10 mouse cellular contexts compared by ENCODE assay signal in the genomic region with DNA sequence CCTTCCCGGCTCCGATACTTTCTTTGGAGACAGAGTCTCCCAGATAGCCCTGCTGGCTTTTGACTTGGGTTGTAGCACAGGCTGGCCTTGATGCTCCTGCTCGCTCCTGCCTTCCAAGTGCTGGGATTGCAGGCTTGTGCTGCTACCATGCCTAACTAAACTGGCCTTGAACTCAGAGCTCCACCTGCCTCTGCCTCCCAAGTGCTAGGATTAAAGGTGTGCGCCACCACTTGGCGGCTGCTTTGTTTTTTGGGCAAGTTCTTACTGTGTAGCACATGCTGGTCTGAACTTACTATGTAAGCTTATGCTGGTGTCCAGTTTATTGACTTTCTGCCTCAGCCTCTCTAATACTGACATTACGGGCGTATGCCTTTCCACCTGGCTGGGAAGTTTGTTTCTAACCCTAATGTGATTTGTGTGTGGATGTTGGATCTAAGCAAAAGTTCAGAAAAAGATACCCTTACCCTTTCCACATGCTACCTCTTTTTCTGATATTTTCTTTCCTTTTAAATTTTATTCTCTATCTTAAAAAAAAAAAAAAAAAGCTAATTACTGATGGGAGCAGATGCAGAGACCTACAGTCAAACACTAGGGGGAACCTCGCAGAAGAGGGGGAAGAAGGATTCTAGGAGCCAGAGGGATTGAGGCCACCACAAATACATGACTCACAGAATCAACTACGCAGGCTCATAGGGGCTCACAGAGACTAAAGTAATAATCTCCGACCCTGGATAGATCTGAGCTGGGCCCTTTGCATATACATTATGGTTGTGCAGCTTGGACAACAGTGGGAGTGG. TPM values are rescaled to one million over a fixed set of nuclear protein-coding genes. Genes with fewer than 3 reads are reported as not detected.
DNase-seq lines count a peak whose midpoint lies in the region; ATAC-seq and TF ChIP-seq lines count a peak whose summit lies in the region.
"Had no signal": no experiment of that assay in that cellular context is flagged by ENCODE, and none has a peak within 500 bp of the region (broad histone marks: within the 10 kb centered on the region; RNA-seq: fewer than 3 reads in every experiment).

No protein-coding gene starts in this region.

- 83% methylated on average over 10 of the region's 10 CpGs for WGBS in lung, embryonic 15.5 days
- WGBS in lung, adult 2 months, result 90% methylated on average over 10 of the region's 10 CpGs
- WGBS in embryonic facial prominence, embryonic 13.5 days, result 89% methylated on average over 10 of the region's 10 CpGs
- WGBS in intestine, embryonic 16.5 days, result 88% methylated on average over 10 of the region's 10 CpGs
- WGBS in neural tube, embryonic 13.5 days, result 89% methylated on average over 10 of the region's 10 CpGs

- H3K4me1 ChIP-seq in lung, embryonic 15.5 days, result peaks cover 30% of the 10 kb centered on the region
- peaks cover 11% of the 10 kb centered on the region for H3K4me1 ChIP-seq in lung, adult 2 months (ENCODE audit: control insufficient read depth, insufficient read depth, low read length)
- peaks cover 33% of the 10 kb centered on the region for H3K4me1 ChIP-seq in embryonic facial prominence, embryonic 13.5 days
- H3K4me1 ChIP-seq in intestine, embryonic 16.5 days (ENCODE audit: control insufficient read depth, insufficient read depth, low read length), result peaks cover 25% of the 10 kb centered on the region
- peaks cover 40% of the 10 kb centered on the region for H3K4me1 ChIP-seq in neural tube, embryonic 13.5 days (replicated peaks)

- no peaks in the 10 kb centered on the region for H3K27me3 ChIP-seq in lung, embryonic 15.5 days
- H3K27me3 ChIP-seq in embryonic facial prominence, embryonic 13.5 days, result no peaks in the 10 kb centered on the region
- H3K27me3 ChIP-seq in intestine, embryonic 16.5 days (replicated peaks; ENCODE audit: control insufficient read depth, insufficient read depth, low read length), result no peaks in the 10 kb centered on the region
- no peaks in the 10 kb centered on the region for H3K27me3 ChIP-seq in neural tube, embryonic 13.5 days

- peak overlapping the region; percentile 73 for H3K4me3 ChIP-seq in lung, embryonic 15.5 days
- H3K4me3 ChIP-seq in lung, adult 2 months (replicated peaks; ENCODE audit: extremely low read depth, low read depth, low read length), result no peak overlapping the region
- peak overlapping the region; percentile 89 for H3K4me3 ChIP-seq in embryonic facial prominence, embryonic 13.5 days
- H3K4me3 ChIP-seq in intestine, embryonic 16.5 days (ENCODE audit: low read length), result no peak overlapping the region
- peak overlapping the region; percentile 79 for H3K4me3 ChIP-seq in neural tube, embryonic 13.5 days

- H3K36me3 ChIP-seq in lung, embryonic 15.5 days, result peaks cover 35% of the 10 kb centered on the region
- H3K36me3 ChIP-seq in embryonic facial prominence, embryonic 13.5 days, result peaks cover 48% of the 10 kb centered on the region
- H3K36me3 ChIP-seq in intestine, embryonic 16.5 days (ENCODE audit: control insufficient read depth, insufficient read depth, low read length), result peaks cover 12% of the 10 kb centered on the region; the same call in 1 of the 2 replicates
- peaks cover 40% of the 10 kb centered on the region for H3K36me3 ChIP-seq in neural tube, embryonic 13.5 days

- TF ChIP-seq POLR2A in lung, adult 2 months (IDR thresholded peaks at IDR 0.05; ENCODE audit: borderline replicate concordance, extremely low read depth, low read depth, low read length), result no peak

- TF ChIP-seq CTCF in lung, adult 2 months (IDR thresholded peaks at IDR 0.05; ENCODE audit: insufficient read depth, low read length), result no peak

- H3K9ac ChIP-seq in lung, embryonic 15.5 days, result no peak overlapping the region
- peak overlapping the region; percentile 87 for H3K9ac ChIP-seq in embryonic facial prominence, embryonic 13.5 days
- H3K9ac ChIP-seq in intestine, embryonic 16.5 days (ENCODE audit: low read depth, low read length), result no peak overlapping the region
- peak overlapping the region; percentile 84; the same call in 1 of the 2 replicates for H3K9ac ChIP-seq in neural tube, embryonic 13.5 days

- no peak for DNase-seq in lung, adult 2 months
- no peak for DNase-seq in gastrocnemius, adult 8-10 months (ENCODE audit: low spot score in 2 of 2)
- no peak for DNase-seq in cerebellum, postnatal 36 days
- no peak for DNase-seq in yolk sac, embryonic 10.5 days (ENCODE audit: low spot score)
- DNase-seq: kidney, postnatal 36 days; right cerebral cortex, adult 18-20 months had no signal

- no peak overlapping the region for H3K27ac ChIP-seq in lung, embryonic 15.5 days
- no peak overlapping the region for H3K27ac ChIP-seq in embryonic facial prominence, embryonic 13.5 days
- no peak overlapping the region for H3K27ac ChIP-seq in intestine, embryonic 16.5 days (ENCODE audit: low read length)
- no peak overlapping the region for H3K27ac ChIP-seq in neural tube, embryonic 13.5 days (replicated peaks)

- no peaks in the 10 kb centered on the region for H3K9me3 ChIP-seq in lung, embryonic 15.5 days
- H3K9me3 ChIP-seq in embryonic facial prominence, embryonic 13.5 days, result no peaks in the 10 kb centered on the region
- H3K9me3 ChIP-seq in intestine, embryonic 16.5 days (ENCODE audit: control insufficient read depth, low read length), result no peaks in the 10 kb centered on the region
- H3K9me3 ChIP-seq in neural tube, embryonic 13.5 days, result no peaks in the 10 kb centered on the region

- peak overlapping the region; percentile 92 for H3K4me2 ChIP-seq in lung, embryonic 15.5 days
- H3K4me2 ChIP-seq in embryonic facial prominence, embryonic 13.5 days, result peak overlapping the region; percentile 99
- peak overlapping the region; percentile 98 for H3K4me2 ChIP-seq in intestine, embryonic 16.5 days (ENCODE audit: low read depth, low read length)
- H3K4me2 ChIP-seq in neural tube, embryonic 13.5 days, result peak overlapping the region; percentile 99

- no peak for ATAC-seq in lung, embryonic 15.5 days (ENCODE audit: borderline replicate concordance, extremely low read depth, low FRiP score, low TSS enrichment)
- no peak for ATAC-seq in embryonic facial prominence, embryonic 13.5 days (ENCODE audit: insufficient number of reproducible peaks, insufficient read depth, low FRiP score, low TSS enrichment, low read depth)
- no peak for ATAC-seq in intestine, embryonic 16.5 days
- ATAC-seq in neural tube, embryonic 13.5 days (ENCODE audit: low read depth), result no peak

RNA-seq across cellular contexts. Expression of a gene that starts 1.8 kb away (rescaled TPM):
- 39.2 and 41.4 TPM in 2 replicates for polyA plus RNA-seq in lung, embryonic 15.5 days (2015; fragmentation: Nextera tagmentation; extraction: Ambion mirVana)
- polyA plus RNA-seq in lung, adult 2 months (2012; rRNA removed), result 12.7 and 16.8 TPM in 2 replicates
- 35.5 and 47.6 TPM in 2 replicates for polyA plus RNA-seq in embryonic facial prominence, embryonic 13.5 days (2015; fragmentation: Nextera tagmentation; extraction: Ambion mirVana)
- polyA plus RNA-seq in intestine, embryonic 16.5 days (2015; fragmentation: Nextera tagmentation; extraction: Ambion mirVana), result 28.3 and 33.6 TPM in 2 replicates
- polyA plus RNA-seq in neural tube, embryonic 13.5 days (2015; fragmentation: Nextera tagmentation; extraction: Ambion mirVana), result 29.3 and 32.7 TPM in 2 replicates
- 10 to 100 TPM in 2 of 4 experiments, 1 to 10 TPM in 2; 9.4 to 14.8 (median 10.1) TPM for total RNA-seq in gastrocnemius, adult 8-10 months (2022)

RNA-seq across cellular contexts. Expression of a gene that starts 1.8 kb away (rescaled TPM):
- polyA plus RNA-seq in lung, embryonic 15.5 days (2015; fragmentation: Nextera tagmentation; extraction: Ambion mirVana), result 86.7 and 88.4 TPM in 2 replicates
- 69.2 and 89.0 TPM in 2 replicates for polyA plus RNA-seq in lung, adult 2 months (2012; rRNA removed)
- polyA plus RNA-seq in embryonic facial prominence, embryonic 13.5 days (2015; fragmentation: Nextera tagmentation; extraction: Ambion mirVana), result 84.5 and 102 TPM in 2 replicates
- polyA plus RNA-seq in intestine, embryonic 16.5 days (2015; fragmentation: Nextera tagmentation; extraction: Ambion mirVana), result 151 and 173 TPM in 2 replicates
- 90.0 and 95.0 TPM in 2 replicates for polyA plus RNA-seq in neural tube, embryonic 13.5 days (2015; fragmentation: Nextera tagmentation; extraction: Ambion mirVana)
- total RNA-seq in gastrocnemius, adult 8-10 months (2022), result 10 to 100 TPM; 26.4 to 37.6 (median 31.6) TPM

RNA-seq across cellular contexts. Expression of a gene that starts 11.0 kb away (rescaled TPM):
- polyA plus RNA-seq in lung, embryonic 15.5 days (2015; fragmentation: Nextera tagmentation; extraction: Ambion mirVana), result 0.55 and 0.80 TPM in 2 replicates
- 3.8 and 4.0 TPM in 2 replicates for polyA plus RNA-seq in lung, adult 2 months (2012; rRNA removed)
- polyA plus RNA-seq in embryonic facial prominence, embryonic 13.5 days (2015; fragmentation: Nextera tagmentation; extraction: Ambion mirVana), result 0.18 and 1.2 TPM in 2 replicates
- polyA plus RNA-seq in intestine, embryonic 16.5 days (2015; fragmentation: Nextera tagmentation; extraction: Ambion mirVana), result 118 and 152 TPM in 2 replicates
- 0.24 TPM in 1 of 2 replicates, not detected in the other for polyA plus RNA-seq in neural tube, embryonic 13.5 days (2015; fragmentation: Nextera tagmentation; extraction: Ambion mirVana)
- not detected for total RNA-seq in gastrocnemius, adult 8-10 months (2022)

RNA-seq across cellular contexts. Expression of a gene that starts 14.0 kb away (rescaled TPM):
- polyA plus RNA-seq in lung, embryonic 15.5 days (2015; fragmentation: Nextera tagmentation; extraction: Ambion mirVana), result 0.25 and 0.35 TPM in 2 replicates
- polyA plus RNA-seq in lung, adult 2 months (2012; rRNA removed), result 1.1 and 2.6 TPM in 2 replicates
- polyA plus RNA-seq in embryonic facial prominence, embryonic 13.5 days (2015; fragmentation: Nextera tagmentation; extraction: Ambion mirVana), result 0.51 and 0.56 TPM in 2 replicates
- polyA plus RNA-seq in intestine, embryonic 16.5 days (2015; fragmentation: Nextera tagmentation; extraction: Ambion mirVana), result 0.35 and 0.82 TPM in 2 replicates
- 0.29 and 0.33 TPM in 2 replicates for polyA plus RNA-seq in neural tube, embryonic 13.5 days (2015; fragmentation: Nextera tagmentation; extraction: Ambion mirVana)
- not detected for total RNA-seq in gastrocnemius, adult 8-10 months (2022)

RNA-seq across cellular contexts. Expression of a gene that starts 18.5 kb away (rescaled TPM):
- 1.7 and 2.6 TPM in 2 replicates for polyA plus RNA-seq in lung, embryonic 15.5 days (2015; fragmentation: Nextera tagmentation; extraction: Ambion mirVana)
- 6.5 and 7.1 TPM in 2 replicates for polyA plus RNA-seq in lung, adult 2 months (2012; rRNA removed)
- 0.58 and 1.1 TPM in 2 replicates for polyA plus RNA-seq in embryonic facial prominence, embryonic 13.5 days (2015; fragmentation: Nextera tagmentation; extraction: Ambion mirVana)
- polyA plus RNA-seq in intestine, embryonic 16.5 days (2015; fragmentation: Nextera tagmentation; extraction: Ambion mirVana), result 1.0 and 1.1 TPM in 2 replicates
- 0.21 and 0.28 TPM in 2 replicates for polyA plus RNA-seq in neural tube, embryonic 13.5 days (2015; fragmentation: Nextera tagmentation; extraction: Ambion mirVana)
- under 1 TPM in 1 of 4 experiments, not detected in 3; 0.27 TPM for total RNA-seq in gastrocnemius, adult 8-10 months (2022)

Comparison
In these comparisons a context has a peak if more than half of its experiments do, and no peak if none do; other contexts are left out.
1. H3K4me3 ChIP-seq: peak in lung, embryonic 15.5 days (single experiment), embryonic facial prominence, embryonic 13.5 days (single experiment) and neural tube, embryonic 13.5 days (single experiment); none in lung, adult 2 months (single experiment) and intestine, embryonic 16.5 days (single experiment).
2. H3K9ac ChIP-seq: peak in embryonic facial prominence, embryonic 13.5 days (single experiment) and neural tube, embryonic 13.5 days (single experiment); none in lung, embryonic 15.5 days (single experiment) and intestine, embryonic 16.5 days (single experiment).
3. RNA of a gene that starts 11.0 kb away (polyA plus RNA-seq): 118 to 152 TPM in intestine, embryonic 16.5 days; 3.8 to 4.0 TPM in lung, adult 2 months, 0.55 to 0.80 TPM in lung, embryonic 15.5 days, 0.24 TPM in neural tube, embryonic 13.5 days and 0.18 to 1.2 TPM in embryonic facial prominence, embryonic 13.5 days; every median in the first group is over 10 times any median in the second.
4. Peak in every context shown above with its lines, with median percentiles within 50 percentile points of each other: H3K4me2 ChIP-seq.